Mouse (Mus musculus): ENCODE data around the gene Cdkl4.

DNA sequence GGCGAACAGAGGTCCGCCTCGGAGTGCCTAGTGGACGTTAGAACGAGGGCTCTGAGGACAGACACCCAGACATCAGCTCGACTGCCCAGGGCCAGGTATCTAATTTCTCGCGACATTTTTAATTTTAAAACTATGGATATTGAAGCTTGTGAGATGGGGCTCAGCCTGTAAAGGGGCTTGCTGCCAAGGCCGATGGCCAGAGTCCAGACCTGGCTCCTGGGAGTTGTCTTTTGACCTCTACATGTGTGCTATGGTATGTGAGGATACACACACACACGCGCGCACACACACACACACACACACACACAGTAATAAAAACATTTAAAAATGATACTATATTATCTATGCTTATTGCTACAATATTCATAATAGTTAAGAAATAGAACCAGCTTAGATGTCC is 58.8 kb downstream of the Cdkl4 start:
- TF ChIP-seq CTCF (IDR thresholded peaks at IDR 0.05; ENCODE audit: control insufficient read depth, insufficient read depth, insufficient replicate concordance, low read depth, low read length) = no peak
- TF ChIP-seq POLR2A (IDR thresholded peaks at IDR 0.05; ENCODE audit: control insufficient read depth, low read depth, low read length) = no peak

Data from testis, adult 2 months (tissue).